Comparison of ENCODE assay signal across 8 mouse cellular contexts in the genomic region with DNA sequence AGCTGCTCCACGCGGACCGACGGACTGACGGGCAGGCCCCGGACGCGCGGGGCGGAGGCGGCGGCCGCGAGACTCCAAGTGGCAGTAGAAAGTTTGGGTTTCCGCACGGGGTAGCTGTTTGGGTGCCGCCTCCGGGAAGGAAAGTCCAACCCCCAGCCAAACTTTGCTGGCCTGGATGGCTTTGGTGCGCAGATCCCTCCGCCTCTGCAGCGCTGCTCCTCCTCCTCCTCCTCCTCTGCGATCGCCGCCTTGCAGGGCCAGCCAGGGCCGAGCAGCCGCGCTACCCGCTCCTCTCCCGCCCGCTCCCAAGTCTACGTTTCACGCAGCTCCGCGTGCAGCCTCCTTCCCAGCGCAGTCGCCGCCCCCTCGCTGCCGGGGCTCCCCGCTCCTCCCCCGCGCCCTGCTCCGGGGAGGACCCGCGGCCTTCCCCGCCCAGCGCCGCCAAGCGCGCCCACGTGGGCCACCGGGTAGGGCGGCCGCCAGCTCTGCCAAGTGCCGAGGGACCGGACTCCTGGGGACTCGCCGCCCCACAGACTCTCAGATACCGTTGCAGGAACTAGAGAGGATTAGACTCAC. TPM values are rescaled to one million over a fixed set of nuclear protein-coding genes. Genes with fewer than 3 reads are reported as not detected.
DNase-seq lines count a peak whose midpoint lies in the region; ATAC-seq lines count a peak whose summit lies in the region.

A gene (minus strand): TSS at position 130 of the 576 bp plus-strand sequence.

- peak within 1 kb of the TSS; percentile 94 for H3K4me2 ChIP-seq in heart, embryonic 13.5 days
- H3K4me2 ChIP-seq in liver, embryonic 13.5 days, result peak within 1 kb of the TSS; percentile 100
- H3K4me2 ChIP-seq in stomach, embryonic 14.5 days (replicated peaks; ENCODE audit: low read depth, low read length), result peak within 1 kb of the TSS; percentile 89

- peak; percentile 76 for ATAC-seq in heart, embryonic 13.5 days (ENCODE audit: extremely low read depth, insufficient number of reproducible peaks, low FRiP score, low TSS enrichment)
- peak; percentile 87 for ATAC-seq in liver, embryonic 13.5 days (ENCODE audit: low read depth)
- peak; percentile 93 for ATAC-seq in stomach, embryonic 14.5 days (ENCODE audit: insufficient number of reproducible peaks, insufficient read depth, low FRiP score, low read depth)

- H3K4me1 ChIP-seq in heart, embryonic 13.5 days, result peaks cover 51% of the 10 kb centered on the region
- H3K4me1 ChIP-seq in liver, embryonic 13.5 days (replicated peaks), result peaks cover 77% of the 10 kb centered on the region
- peaks cover 45% of the 10 kb centered on the region for H3K4me1 ChIP-seq in stomach, embryonic 14.5 days (ENCODE audit: control insufficient read depth, insufficient read depth, low read length)

- under 1% methylated on average over 59 of the region's 59 CpGs for WGBS in heart, embryonic 13.5 days
- under 1% methylated on average over 58 of the region's 59 CpGs for WGBS in liver, embryonic 13.5 days (ENCODE audit: insufficient replicate concordance)
- under 1% methylated on average over 49 of the region's 59 CpGs for WGBS in stomach, embryonic 14.5 days

- no peaks in the 10 kb centered on the region for H3K36me3 ChIP-seq in heart, embryonic 13.5 days
- H3K36me3 ChIP-seq in liver, embryonic 13.5 days, result no peaks in the 10 kb centered on the region; the same call in 1 of the 2 replicates
- H3K36me3 ChIP-seq in stomach, embryonic 14.5 days (ENCODE audit: control insufficient read depth, insufficient read depth, low read length), result no peaks in the 10 kb centered on the region

- H3K4me3 ChIP-seq in heart, embryonic 13.5 days, result peak within 1 kb of the TSS; percentile 81
- H3K4me3 ChIP-seq in liver, embryonic 13.5 days (replicated peaks), result peak within 1 kb of the TSS; percentile 88
- peak within 1 kb of the TSS; percentile 73 for H3K4me3 ChIP-seq in stomach, embryonic 14.5 days (ENCODE audit: low read depth, low read length)

- H3K9me3 ChIP-seq in heart, embryonic 13.5 days, result peaks cover 8% of the 10 kb centered on the region
- H3K9me3 ChIP-seq in liver, embryonic 13.5 days (replicated peaks), result 0 out of 2 replicates have a peak, but pooled peaks cover 6% of the 10 kb centered on the region
- H3K9me3 ChIP-seq in stomach, embryonic 14.5 days (ENCODE audit: control insufficient read depth, low read depth, low read length), result no peaks in the 10 kb centered on the region

- peak; percentile 67 to 71 for DNase-seq in CD8-positive naive resting alpha-beta T cell, adult 2 months (ENCODE audit: low read depth in 2 of 2, low spot score in 2 of 2)
- peak; percentile 72 for DNase-seq in c-Kit-negative CD71-positive TER-119-positive erythroid progenitor cells, embryonic 14.5 days (ENCODE audit: low read depth, low spot score)
- peak; percentile 91 for DNase-seq in fibroblast of lung, adult 2 months (ENCODE audit: low read depth)
- DNase-seq in kidney, postnatal 10 days, result peak; percentile 97
- peak; percentile 88 for DNase-seq in liver, embryonic 13.5 days
- DNase-seq in natural killer cell, adult 2 months (ENCODE audit: low spot score in 2 of 2), result peak; percentile 81

- H3K9ac ChIP-seq in heart, embryonic 13.5 days, result peak within 1 kb of the TSS; percentile 98
- H3K9ac ChIP-seq in liver, embryonic 13.5 days, result peak within 1 kb of the TSS; percentile 90
- H3K9ac ChIP-seq in stomach, embryonic 14.5 days (replicated peaks; ENCODE audit: low read depth, low read length), result peak within 1 kb of the TSS; percentile 90

- no peaks in the 10 kb centered on the region for H3K27me3 ChIP-seq in heart, embryonic 13.5 days (replicated peaks)
- no peaks in the 10 kb centered on the region for H3K27me3 ChIP-seq in liver, embryonic 13.5 days
- no peaks in the 10 kb centered on the region for H3K27me3 ChIP-seq in stomach, embryonic 14.5 days (ENCODE audit: control insufficient read depth, insufficient read depth, low read length)

- peak within 1 kb of the TSS; percentile 96 for H3K27ac ChIP-seq in heart, embryonic 13.5 days (replicated peaks)
- H3K27ac ChIP-seq in liver, embryonic 13.5 days, result peak within 1 kb of the TSS; percentile 95
- peak within 1 kb of the TSS; percentile 95 for H3K27ac ChIP-seq in stomach, embryonic 14.5 days (ENCODE audit: low read length)

RNA-seq across cellular contexts. Expression of the gene that starts here (rescaled TPM):
- polyA plus RNA-seq in heart, embryonic 13.5 days (2015; fragmentation: Nextera tagmentation; extraction: Ambion mirVana), result 11.3 and 11.9 TPM in 2 replicates
- polyA plus RNA-seq in liver, embryonic 13.5 days (2015; fragmentation: Nextera tagmentation; extraction: Ambion mirVana), result 2.7 and 3.0 TPM in 2 replicates
- 16.5 and 17.3 TPM in 2 replicates for polyA plus RNA-seq in stomach, embryonic 14.5 days (2014; fragmentation: Nextera tagmentation; extraction: Ambion mirVana)

Comparison
In these comparisons a context has a peak if more than half of its experiments do, and no peak if none do; other contexts are left out.
1. Peak in every context shown above with its lines: DNase-seq, ATAC-seq, H3K4me3 ChIP-seq and H3K27ac ChIP-seq.